Mouse (Mus musculus) cerebral cortex, adult 2 months (tissue): ENCODE data around the gene Frmd6.

Source experiments
- WGBS: fragments of 180-500 bp; shearing (Covaris S2); methylation state at CpG from one replicate; pipeline ENCODE4 v1.1.7; 2018; 5-methylcytosine and 5-hydroxymethylcytosine counted together

Frmd6 gene

DNA sequence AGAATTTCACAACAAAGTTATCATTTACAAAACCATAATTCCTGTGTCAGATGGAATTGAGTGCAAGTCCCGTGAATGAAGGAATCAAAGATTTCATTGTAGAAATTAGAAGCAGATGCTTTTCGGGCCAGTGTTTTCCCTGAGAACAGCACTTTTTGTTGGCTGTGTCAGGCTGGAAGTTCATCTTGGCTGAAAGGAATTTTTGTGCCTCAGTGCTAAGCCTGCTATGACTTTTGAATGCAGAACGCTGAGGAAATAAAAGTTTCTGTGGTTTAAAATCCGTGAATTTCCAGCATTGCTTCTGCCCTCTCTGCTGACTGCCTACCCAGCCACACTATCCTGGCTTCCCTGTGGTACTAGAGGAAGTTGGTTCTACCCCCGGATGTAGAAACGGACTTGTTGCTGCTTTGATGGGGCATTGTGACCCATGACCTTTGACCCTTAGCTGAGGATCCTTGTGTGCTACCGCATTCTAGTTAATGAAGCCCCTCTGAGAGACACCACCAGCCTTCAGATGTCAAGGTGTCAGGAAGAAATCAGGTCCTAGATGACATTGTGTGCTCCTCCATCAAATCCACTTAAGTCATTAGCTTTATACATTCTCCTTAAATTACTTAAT is 26.1 kb downstream of the Frmd6 start:
- WGBS, result 33% methylated on average over 7 of the region's 7 CpGs

DNA sequence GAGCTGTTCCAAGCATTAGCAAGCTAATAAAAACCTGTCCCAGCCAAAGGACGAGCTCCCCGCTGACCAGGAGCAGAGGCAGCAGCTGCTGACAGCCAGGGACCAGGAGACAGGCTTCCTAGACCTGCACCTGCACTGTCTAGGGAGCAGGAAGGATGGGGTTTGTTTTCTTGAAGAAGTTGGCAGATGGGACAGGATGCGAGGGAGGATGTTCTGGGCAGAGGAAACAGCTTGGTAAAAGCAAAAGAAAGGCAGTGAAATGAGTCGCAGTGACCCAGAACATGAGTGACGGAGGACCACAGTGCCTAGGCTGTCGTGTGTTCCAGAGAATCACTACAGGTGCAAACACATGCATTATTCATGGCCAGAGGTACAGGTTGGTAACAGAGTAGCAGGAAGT is 27.7 kb downstream of the Frmd6 start:
- 33% methylated on average over 6 of the region's 6 CpGs for WGBS

DNA sequence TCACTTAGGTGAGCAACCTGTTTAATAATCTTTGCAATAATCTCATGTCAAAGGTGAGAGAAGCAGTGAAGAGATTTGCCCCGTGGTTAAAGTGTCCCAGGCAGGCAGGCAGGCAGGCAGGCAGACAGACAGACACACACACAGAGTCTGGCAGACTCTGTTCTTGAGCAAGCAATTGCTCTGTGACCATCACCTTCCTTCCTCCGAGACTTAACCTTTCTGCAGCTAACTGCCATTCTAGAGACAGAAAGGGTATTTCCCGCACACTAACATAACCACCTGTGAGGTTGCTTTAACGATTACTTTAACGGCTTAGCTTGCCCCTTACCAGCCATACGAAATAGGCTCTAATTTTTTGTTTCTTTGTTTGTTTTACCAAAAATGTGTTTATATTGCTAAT is 30.4 kb downstream of the Frmd6 start:
- 75% methylated on average over 6 of the region's 6 CpGs for WGBS

DNA sequence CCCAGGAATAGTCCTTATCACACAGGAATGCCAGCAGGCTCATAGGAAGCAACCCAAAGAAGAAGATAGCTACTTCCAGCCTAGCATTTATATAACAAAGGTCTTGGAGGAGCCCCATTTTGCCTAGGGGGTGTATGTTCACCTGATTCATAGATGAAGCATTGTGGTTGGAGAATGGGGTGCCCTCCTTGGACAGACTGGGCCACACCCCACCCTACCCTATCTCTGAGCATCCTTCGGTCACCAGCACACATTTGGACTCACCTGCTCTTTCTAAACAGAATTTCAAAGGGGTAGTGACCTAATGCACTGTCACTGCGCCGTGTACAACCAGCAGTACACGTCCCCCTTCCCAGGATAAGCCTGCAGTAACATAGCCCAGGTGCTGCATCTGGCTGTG is 31.5 kb downstream of the Frmd6 start:
- 91% methylated on average over 4 of the region's 4 CpGs for whole genome bisulfite sequencing

DNA sequence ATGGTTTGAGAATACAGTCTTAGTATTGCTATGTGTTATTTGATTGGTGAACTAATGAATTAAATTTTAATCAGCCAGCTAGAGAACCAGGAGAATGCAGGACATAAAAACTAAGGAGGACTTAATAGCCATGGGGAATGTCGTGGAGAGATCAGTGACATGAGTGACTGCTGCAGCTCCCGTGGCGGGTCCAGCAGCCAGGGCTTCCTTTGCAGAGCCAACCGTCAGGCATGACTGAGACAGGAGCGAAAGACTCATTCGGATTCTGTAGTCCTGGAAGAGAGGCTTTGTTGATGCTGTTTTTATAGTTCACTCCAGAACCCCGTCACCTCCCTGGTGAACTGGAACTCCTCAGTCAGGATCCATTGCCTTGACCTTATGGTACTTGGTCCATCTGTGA is 38.0 kb downstream of the Frmd6 start:
- WGBS, result 69% methylated on average over 7 of the region's 7 CpGs

DNA sequence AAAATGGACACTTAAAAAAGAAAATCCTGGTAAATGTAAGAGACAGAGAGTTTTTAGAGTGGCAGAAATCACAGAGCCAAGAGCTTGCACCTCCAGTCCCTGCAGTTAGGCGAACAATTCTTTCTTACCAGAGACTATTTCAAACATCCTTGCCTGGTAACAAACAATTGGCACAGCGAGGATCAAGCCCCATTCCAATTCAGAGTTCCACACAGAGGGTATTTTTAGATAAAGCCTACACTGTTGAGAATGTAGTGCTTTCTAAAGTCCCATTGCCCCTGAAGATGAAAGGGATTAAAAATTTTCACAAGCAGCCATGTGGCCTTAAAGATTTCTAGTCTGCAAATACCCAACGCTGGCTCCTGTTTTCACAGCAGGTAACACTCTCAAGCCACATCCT is 42.5 kb downstream of the Frmd6 start:
- WGBS, result 27% methylated on average over 3 of the region's 3 CpGs

DNA sequence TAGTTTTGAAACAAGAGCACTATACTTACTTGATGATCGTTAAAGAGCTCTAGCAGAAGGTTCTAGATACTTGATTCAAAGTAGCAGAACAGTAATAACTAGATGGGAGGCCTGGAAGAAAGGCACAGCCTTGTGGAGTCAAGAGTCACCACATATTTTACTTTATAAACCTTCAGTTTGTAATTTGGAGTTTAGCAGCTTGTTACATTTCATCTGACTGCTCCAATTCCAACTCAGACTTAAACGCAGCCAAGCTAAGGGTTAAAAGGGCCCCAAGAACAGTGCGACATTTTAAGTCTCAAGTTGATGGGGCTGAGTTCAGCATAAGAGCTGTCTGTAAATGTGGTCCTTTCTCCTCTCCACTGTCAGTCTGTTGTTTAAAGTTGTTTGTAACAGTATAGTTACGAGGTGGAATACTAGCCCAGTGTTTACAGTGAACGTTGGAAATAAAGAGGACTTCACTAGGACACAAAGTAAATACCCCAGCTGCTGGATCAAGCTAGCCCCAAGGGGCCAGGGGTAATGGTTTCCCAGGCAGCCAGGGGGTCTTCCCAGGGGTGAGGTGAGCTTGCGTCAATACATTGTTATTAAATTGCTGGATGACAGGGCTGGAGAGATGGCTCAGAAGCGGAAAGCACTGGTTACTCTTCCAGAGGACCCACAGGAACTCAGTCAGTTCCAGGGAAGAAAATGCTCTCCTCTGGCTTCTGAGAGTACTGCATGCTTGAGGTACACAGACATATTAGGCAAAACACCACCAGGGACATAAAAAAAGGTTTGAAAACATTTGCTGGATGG is 43.1 kb downstream of the Frmd6 start:
- 56% methylated on average over 7 of the region's 7 CpGs for WGBS

DNA sequence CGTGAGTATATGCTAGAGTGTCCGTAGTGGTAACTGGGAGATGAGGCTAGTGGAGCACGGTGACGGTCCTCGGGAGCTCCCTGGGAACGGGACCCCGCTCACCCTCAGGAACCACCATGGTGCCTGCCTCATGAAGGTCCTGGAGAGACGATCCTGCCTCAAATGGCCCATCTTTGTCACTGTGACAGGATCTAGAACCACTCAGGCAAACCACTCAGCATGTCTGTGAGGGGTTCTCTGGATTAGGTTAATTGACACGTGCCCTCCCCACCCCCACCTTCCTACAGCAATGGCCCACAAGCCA is 43.6 kb downstream of the Frmd6 start:
- WGBS, result 78% methylated on average over 9 of the region's 9 CpGs

DNA sequence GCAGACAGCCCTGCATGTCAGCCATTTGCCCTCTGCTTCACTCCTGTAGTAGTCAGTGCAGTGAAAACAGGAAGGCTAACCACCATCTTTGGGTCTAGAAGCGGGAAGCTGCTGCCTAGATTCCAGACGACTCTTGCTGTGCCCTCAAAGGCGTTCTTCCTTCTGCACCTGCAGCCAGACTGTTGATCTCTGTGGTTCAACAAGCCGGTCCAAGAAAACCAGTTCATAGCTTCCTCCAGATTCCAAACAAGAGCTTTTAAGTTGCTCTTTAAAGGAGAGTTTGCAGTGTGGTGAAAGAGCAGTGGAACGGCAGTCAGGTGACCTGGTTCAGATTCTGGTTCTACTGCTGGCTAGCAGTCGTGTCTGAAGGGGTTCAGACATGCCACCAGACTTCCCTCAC is 48.2 kb downstream of the Frmd6 start:
- WGBS, result 38% methylated on average over 6 of the region's 6 CpGs

DNA sequence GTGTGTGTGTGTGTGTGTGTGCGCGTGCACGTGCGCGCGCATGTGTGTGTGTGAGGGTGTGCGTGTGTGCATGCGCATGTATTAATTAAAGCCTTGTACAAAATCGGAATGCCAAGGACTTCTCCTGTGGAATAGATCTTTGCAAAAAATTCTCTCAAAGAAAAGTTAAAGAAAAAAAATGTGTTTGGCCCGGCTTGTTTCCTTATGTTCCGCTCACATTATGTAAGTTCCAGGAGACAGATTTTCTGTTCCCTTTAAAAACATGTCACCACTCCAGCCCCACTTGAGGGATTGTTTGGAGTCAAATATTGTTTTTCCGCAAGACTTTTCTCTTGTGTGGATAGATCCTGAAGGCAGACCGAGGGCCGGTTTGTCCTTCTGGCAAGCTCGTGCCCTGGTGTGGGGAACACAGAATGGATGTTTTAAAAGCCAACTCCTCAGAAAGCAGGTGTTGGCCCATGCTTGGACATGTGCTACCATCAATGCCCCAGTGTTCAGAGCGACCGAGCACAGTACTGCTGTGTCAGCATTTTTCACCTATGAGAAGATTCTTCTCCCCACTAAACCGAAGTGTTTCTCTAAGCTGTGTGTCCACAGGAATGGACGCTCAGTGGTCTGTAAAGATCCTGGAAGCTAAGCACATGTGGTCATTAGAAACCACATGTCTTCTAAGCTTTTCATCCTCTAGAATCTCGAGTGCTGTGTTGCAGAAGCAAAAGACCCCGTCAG is 51.1 kb downstream of the Frmd6 start:
- WGBS, result 57% methylated on average over 21 of the region's 21 CpGs

DNA sequence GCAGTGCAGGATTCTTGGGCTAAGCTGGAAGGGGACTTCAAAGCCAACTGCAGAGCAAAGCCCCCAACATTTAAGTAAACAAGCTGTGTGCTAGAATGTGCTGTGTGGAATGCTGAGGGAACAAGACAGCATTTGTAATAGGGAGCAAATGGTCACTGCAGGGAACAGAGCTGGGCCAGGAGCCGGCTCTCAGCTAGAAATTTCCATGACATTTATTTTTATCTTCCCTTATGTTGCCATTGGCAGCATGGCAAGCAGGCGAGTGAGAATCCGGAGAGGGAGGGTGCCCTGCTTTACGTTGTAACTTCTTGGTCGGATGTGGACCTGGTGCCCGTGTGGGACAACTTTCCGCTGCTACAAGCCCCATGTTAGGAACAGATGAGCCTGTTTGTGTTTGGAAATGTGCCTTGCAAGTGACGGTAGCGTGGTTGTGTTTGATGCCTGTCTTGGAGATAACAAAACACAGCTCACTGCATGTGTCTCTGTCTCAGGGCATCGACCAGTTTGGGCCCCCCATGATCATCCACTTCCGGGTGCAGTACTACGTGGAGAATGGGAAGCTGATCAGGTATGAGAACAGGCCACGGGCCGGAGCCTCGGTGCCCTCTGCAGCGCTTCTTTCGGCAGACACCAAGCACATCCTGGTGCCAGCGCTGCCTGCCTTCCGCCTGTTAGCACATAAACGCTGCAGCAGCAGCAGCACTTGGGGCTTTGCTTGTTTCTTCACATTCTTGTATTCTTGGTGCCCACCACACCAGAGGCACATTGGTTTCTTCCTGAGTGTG is 52.8 kb downstream of the Frmd6 start:
- WGBS, result 44% methylated on average over 20 of the region's 20 CpGs

DNA sequence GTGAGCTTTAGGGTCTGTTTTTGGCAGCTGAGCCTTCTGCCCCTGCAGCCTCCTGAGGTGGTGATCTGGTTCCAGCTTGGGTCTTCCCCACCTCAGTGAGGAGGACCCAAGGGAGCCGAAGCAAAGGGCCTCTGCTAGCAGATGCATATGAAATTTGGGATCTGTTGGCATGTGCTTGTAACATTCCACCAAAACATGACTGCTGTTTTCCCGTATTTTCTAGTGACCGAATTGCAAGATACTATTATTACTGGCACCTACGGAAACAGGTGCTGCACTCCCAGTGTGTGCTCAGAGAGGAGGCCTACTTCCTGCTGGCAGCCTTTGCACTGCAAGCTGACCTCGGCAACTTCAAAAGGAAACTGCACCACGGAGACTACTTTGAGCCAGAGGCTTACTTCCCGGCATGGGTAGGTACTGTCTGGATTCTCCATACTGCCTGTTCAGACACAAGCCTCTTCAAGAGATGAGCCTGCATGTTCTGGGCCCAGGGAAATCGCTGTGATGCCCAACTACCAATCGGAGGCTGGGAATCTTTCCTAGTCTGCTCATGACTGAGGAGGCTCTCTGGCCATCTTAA is 55.2 kb downstream of the Frmd6 start:
- WGBS, result 48% methylated on average over 9 of the region's 9 CpGs

DNA sequence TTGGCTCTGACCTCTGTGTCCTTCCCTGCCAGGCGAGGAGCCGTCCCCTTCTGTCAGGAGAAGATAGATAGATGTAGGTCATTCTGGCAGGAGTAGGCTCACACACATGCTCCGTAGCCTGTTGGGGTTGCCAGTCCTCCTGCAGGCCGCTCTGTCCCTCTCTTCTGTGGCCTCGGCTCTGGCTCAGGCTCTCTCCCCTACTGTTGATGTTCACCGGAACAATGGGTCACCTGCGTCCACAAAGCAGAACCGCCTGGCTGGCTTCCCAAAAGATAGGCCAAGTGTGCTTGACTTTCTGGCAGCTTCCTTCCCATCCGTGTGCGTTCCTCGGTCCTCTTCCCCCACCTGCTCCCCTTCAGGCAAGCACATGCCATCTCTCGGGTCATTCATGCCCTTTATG is 56.0 kb downstream of the Frmd6 start:
- 36% methylated on average over 12 of the region's 12 CpGs for WGBS

DNA sequence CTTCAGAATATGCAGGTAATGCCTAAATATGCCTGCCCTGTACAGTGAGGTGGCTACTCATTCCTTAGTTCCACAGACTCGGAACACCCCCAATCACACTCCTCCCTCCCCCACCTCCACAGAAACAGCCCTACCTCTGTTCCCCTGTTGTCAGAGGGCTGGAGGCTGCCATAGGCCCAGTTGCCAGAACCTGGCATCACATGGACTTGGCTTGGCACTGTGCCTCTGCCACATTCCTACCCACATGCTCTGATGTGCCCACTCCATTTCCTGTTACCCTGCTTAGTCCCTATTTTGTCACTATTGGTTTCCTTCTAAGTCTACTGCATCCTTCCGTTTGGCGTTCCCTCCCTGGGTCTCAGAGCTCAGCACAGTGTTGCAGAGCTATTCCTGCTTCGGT is 56.5 kb downstream of the Frmd6 start:
- WGBS, result 45% methylated on average over 4 of the region's 4 CpGs

DNA sequence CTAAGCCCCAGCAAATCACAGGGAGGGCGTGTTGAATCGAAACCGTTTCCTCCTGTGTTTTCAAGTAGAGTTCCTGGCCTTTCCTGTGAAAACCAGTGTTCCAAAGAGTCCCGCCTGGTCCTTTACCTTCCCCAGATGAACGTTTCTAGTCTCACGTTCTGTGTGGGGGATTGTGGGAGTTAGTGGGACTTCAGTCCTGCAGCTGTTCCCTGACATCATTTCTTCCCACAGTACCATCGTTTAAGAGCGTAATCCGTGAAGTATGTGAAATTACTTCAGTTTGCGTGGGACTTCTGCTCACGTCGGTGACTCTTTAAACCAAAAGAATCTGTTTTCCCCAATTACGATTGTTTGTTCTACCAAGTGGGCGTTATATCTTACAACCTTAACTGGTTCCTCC is 57.8 kb downstream of the Frmd6 start:
- WGBS, result 67% methylated on average over 14 of the region's 14 CpGs

DNA sequence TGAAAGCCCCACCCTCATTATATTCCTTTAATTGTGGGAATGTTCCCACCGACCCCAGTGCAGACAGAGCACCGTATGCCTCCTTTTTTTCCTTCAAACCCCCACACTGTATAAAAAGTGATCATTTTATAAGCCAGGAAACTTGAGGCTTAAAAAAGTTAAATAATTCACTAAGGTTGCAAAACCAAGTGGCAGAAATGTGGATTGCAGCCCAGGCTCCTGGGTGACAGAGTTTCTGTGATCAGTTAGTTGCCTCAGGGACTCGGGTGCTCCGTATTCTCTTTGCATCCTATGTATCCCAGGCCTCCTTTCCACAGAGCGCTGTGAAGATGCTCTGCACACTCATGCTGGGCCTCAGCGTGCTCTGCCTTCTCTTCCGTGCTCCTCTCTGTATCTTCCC is 58.8 kb downstream of the Frmd6 start:
- WGBS, result 74% methylated on average over 7 of the region's 7 CpGs

DNA sequence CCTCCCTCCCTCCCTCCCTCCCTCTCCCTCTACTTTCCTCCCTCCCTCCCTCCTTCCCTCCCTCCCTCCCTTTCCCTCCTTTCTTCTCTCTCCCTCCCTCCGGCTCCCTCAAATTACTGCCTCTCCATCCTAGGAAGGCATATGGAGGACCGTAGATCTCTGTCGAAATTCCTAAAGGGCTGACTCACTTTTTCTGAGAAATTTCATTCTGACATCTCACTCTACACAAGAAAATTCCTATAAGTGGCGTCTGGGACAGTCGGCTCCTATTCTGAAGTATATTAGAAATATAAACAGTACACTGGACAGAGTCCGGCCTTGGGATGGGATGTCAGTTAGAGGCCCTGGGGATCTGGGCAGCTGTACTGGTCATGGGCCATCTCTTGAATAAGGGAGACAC is 59.7 kb downstream of the Frmd6 start:
- WGBS, result 59% methylated on average over 5 of the region's 6 CpGs

DNA sequence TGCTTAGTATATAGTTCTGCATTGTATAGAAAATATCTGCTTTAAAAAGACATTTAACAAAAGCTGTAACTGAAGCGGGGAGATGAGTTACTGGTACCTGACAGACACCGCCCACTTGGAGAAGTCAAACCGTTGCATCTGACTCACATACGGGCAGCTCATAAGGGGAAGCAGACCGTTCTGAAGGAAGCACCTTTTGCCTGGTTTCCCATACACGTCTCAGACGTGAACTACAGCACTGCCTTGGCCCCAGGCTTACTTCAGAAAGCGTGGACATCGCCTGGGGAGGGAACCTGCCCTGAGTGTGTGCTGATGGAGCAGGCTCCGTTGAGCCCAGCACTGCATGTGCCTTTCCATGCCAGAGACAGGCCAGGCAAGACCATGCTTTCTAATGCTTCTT is 60.3 kb downstream of the Frmd6 start:
- WGBS, result 63% methylated on average over 10 of the region's 10 CpGs

DNA sequence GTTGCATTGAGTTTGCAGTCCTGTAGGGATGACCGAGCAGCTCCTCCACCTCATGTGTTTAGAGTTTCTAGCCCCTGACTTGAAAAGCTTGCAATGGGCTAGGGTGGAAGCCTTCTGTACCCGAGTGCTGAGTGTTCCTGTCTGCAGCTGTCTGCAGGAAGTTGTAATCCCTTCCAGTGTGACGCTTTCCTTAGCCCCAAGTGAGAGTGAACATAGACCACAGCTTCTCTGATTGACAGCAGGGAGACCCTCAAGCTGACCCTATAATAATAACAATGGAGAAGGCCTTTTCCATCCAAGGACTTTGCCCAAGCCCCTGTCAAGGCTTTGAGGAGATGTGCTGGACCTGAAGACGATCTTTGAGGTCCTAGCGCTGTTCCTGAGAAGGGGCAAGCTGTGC is 65.1 kb downstream of the Frmd6 start:
- WGBS, result 84% methylated on average over 5 of the region's 5 CpGs

DNA sequence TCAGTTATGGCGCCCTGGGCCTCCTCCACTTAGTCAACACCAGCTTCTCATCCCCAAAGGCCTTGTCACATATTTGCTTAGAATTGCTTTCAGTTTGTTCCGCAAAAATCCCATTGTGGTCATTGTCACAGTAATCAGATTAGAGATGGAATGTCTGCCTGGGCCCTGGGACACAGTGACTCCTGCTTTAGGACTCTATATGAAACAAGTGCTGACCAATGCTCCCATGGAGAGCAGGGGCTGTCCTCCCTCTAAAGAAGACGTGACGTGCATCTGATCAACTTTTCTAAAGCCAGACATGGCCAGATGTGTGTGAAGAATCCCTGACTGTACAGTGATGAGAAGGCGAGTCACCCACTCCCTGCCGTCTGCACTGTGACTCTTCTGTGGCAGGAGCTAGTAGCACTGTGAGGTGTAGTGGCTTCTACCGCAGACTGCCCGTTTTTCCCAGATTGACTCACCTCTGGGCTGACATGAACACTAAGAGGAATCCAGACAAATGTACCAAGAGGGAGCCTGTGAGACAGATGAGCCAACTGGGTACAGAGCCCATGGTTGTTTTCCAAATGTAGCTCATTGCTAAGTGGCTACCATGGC is 65.7 kb downstream of the Frmd6 start:
- WGBS, result 76% methylated on average over 8 of the region's 8 CpGs

DNA sequence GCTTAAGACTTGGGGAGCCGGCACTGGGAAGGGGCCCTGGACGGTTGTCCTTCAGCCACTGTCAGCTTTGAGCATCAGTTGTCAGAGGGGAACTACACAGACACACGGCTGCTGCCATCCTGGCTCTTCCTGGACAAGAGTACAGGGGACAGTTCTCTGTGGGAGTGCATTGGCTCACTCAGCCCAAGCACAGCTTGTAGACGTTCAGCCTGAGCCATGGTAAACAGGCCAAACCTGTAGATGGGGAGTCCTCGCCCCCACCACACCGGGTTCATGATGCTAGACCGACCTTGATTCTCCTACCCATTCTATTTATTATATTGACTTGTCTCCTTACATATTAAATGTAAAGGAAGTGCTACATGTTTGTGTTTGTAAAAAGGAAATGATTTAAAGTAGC is 70.0 kb downstream of the Frmd6 start:
- 81% methylated on average over 7 of the region's 7 CpGs for WGBS

DNA sequence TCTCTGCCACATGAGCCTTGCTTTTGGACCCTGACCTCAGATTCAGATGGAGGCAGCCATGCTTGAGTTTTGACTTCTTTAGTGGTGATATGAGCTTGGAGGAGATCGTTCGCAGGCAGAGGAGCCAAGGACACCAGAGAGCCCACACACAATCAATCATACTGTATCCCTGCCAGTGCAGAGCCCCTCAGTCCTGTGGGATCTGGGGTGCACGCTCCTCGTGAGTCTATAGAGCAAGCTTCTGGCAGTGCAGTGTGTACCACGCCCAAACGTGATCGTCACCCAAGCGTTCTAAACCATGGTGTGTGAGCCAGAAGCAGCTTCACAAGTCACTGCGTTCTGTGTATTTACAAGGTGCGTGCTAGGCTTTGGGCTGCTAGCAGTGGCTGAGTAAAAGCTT is 70.8 kb downstream of the Frmd6 start:
- 76% methylated on average over 10 of the region's 10 CpGs for WGBS
